Mouse (Mus musculus) megakaryocyte, embryonic 14.5 days (primary cell): Measurements from ENCODE around the gene Nptn.

Experiments
- FLI1 ChIP-seq: IDR thresholded peaks from 2 replicates; pipeline ENCODE4 v1.6.1; 2012; ENCODE audit warnings: low read length, inconsistent platforms, mixed read lengths
- GATA1 ChIP-seq: IDR thresholded peaks from 3 replicates; pipeline ENCODE4 v1.6.1; 2012; ENCODE audit warnings: mixed read lengths, low read length, inconsistent platforms, borderline replicate concordance

GRCm38 (mm10) chr9:58681411-58681810 is 99.4 kb downstream of the Nptn start:
- TF ChIP-seq GATA1 (no peak), FLI1 (no peak)
